Mouse (Mus musculus) heart, embryonic 15.5 days (tissue): ENCODE measurements around the gene Emx1. TPM values are rescaled to one million over a fixed set of nuclear protein-coding genes. Genes with fewer than 3 reads are reported as not detected.

Source experiments
- ATAC-seq: fragments of 200-750 bp; cut with Nextera tagmentation; replicated peaks from 2 replicates; pipeline ENCODE4 v1.8.0; 2017; ENCODE audit warnings: low read depth, moderate TSS enrichment; ENCODE audit not compliant: insufficient number of reproducible peaks, insufficient read depth, low FRiP score
- H3K27ac ChIP-seq: fragments of 300-500 bp; sonication (generic); 2 replicates; pipeline ENCODE4 v1.5.1; 2015; ENCODE audit warnings: mild to moderate bottlenecking, inconsistent platforms
- H3K27me3 ChIP-seq: fragments of 300-500 bp; sonication (generic); 2 replicates; pipeline ENCODE4 v1.6.1; 2015; ENCODE audit warnings: inconsistent platforms
- H3K36me3 ChIP-seq: fragments of 300-500 bp; sonication (generic); 2 replicates; pipeline ENCODE4 v1.6.1; 2015; ENCODE audit warnings: mild to moderate bottlenecking, inconsistent platforms
- H3K4me1 ChIP-seq: fragments of 300-500 bp; sonication (generic); replicated peaks from 2 replicates; pipeline ENCODE4 v1.6.1; 2015; ENCODE audit warnings: inconsistent platforms
- H3K4me2 ChIP-seq: fragments of 300-500 bp; sonication (generic); 2 replicates; pipeline ENCODE4 v1.6.1; 2015; ENCODE audit warnings: inconsistent platforms, mild to moderate bottlenecking, moderate library complexity
- H3K4me3 ChIP-seq: fragments of 300-500 bp; sonication (generic); 2 replicates; pipeline ENCODE4 v1.5.1; 2015; ENCODE audit warnings: mild to moderate bottlenecking, inconsistent platforms
- H3K9ac ChIP-seq: fragments of 300-500 bp; sonication (generic); 2 replicates; pipeline ENCODE4 v1.6.1; 2015; ENCODE audit warnings: mild to moderate bottlenecking, inconsistent platforms
- H3K9me3 ChIP-seq: fragments of 300-500 bp; sonication (generic); replicated peaks from 2 replicates; pipeline ENCODE4 v1.6.1; 2016; ENCODE audit warnings: inconsistent platforms
- WGBS: fragments of 180-500 bp; shearing (Covaris S2); methylation state at CpG from one replicate; pipeline ENCODE4 v1.1.7; 2015; ENCODE audit warnings: mixed read lengths; 5-methylcytosine and 5-hydroxymethylcytosine counted together
- polyA plus RNA-seq: library from polyadenylated mRNA; unstranded; fragments of >200 nt; fragmentation: Nextera tagmentation; extraction: Ambion mirVana; gene quantifications from 2 replicates; pipeline ENCODE4 v1.2.1, GENCODE M21; 2015

The Emx1 gene
- polyA plus RNA-seq, 1 experiment from 2014 or later = not detected

- 69% methylated on average over 4 of the region's 4 CpGs for WGBS
- no peak overlapping the region for H3K4me3 ChIP-seq
- no peak overlapping the region for H3K9ac ChIP-seq
- H3K4me2 ChIP-seq = no peak overlapping the region
- H3K36me3 ChIP-seq = no peaks in the 10 kb centered on the region
- H3K4me1 ChIP-seq = no peaks in the 10 kb centered on the region; the same call in 1 of the 2 replicates
- H3K27me3 ChIP-seq = no peaks in the 10 kb centered on the region
- H3K27ac ChIP-seq = no peak overlapping the region
- ATAC-seq = no peak
- no peaks in the 10 kb centered on the region for H3K9me3 ChIP-seq
These were observed 44.8 kb downstream of the Emx1 start for GRCm38 (mm10) chr6:85232045-85232444.

DNA sequence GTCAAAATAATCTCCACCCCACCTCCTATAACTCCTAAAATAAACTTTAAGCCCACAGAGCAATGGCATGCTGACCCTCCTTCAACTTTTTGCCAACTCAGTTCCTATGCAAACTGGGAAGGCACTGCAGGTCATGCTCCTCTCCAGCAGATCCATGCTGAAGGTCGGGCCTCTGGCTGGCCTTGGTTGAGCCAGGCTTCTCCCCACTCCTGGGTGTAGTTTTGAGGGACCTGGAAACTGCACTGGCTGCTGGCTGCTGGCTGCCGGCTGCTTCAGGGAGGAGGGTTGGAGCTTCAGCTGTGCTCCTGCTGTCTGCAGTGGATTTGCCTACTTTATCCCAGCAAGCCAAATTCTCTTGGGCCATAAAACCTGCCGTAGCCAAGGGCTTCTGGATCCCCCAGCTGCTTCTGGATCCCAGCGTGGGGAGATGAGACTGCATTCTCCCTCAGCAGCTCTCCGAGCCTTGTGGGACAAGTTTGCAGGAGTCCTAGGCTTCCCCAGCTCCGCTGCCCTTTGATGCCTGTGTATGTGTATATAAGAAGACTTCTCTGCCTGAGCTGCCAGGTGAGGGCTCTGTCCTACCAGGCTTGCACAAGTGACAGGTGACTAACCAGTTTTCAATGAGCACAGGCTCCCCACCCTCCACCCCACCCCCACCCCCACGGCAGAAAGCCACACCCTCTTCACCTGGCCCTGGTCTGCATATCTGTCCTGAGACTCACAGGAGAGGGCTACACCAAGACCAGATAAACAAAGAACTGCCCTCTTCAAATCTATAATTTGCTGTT lies 45.8 kb downstream of the Emx1 start:
- Histone ChIP-seq H3K4me1 (no peaks in the 10 kb centered on the region; the same call in 1 of the 2 replicates), H3K36me3 (no peaks in the 10 kb centered on the region), H3K27me3 (no peaks in the 10 kb centered on the region), H3K9me3 (no peaks in the 10 kb centered on the region), H3K4me3 (no peak overlapping the region), H3K27ac (no peak overlapping the region), H3K9ac (no peak overlapping the region), H3K4me2 (no peak overlapping the region)
- 50% methylated on average over 7 of the region's 7 CpGs for WGBS
- no peak for ATAC-seq

DNA sequence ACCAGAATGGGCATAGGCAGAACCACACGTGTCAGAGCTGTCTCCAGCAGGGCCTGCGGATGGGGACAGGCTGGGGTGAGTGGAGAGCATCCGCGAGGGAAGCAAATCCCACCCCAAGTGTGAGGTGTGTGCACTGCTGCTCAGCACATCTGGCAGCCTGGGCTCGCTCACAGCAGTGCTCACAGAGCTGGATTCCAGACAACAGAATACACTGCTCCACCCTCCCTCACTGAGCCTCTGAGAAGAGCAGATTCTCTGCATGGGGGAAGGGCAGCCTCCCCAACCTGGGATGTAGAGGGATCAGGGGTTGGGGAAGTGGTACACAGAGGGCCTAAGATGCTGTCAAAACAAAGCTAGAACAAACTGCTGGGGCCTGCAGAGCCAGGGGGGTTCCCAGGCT lies 47.6 kb downstream of the Emx1 start:
- ATAC-seq = no peak
- Histone ChIP-seq H3K27me3 (no peaks in the 10 kb centered on the region), H3K4me1 (no peaks in the 10 kb centered on the region; the same call in none of the 2 replicates), H3K27ac (no peak overlapping the region), H3K4me3 (no peak overlapping the region), H3K9me3 (no peaks in the 10 kb centered on the region), H3K9ac (no peak overlapping the region), H3K4me2 (no peak overlapping the region), H3K36me3 (no peaks in the 10 kb centered on the region)
- 58% methylated on average over 5 of the region's 5 CpGs for WGBS

- H3K9ac ChIP-seq = no peak overlapping the region
- no peaks in the 10 kb centered on the region for H3K9me3 ChIP-seq
- ATAC-seq = no peak
- H3K36me3 ChIP-seq = no peaks in the 10 kb centered on the region
- no peak overlapping the region for H3K27ac ChIP-seq
- no peak overlapping the region for H3K4me2 ChIP-seq
- 42% methylated on average over 5 of the region's 5 CpGs for WGBS
- no peak overlapping the region for H3K4me3 ChIP-seq
- no peaks in the 10 kb centered on the region; the same call in none of the 2 replicates for H3K4me1 ChIP-seq
- H3K27me3 ChIP-seq = no peaks in the 10 kb centered on the region
These were observed 49.8 kb downstream of the Emx1 start for GRCm38 (mm10) chr6:85237001-85237400.

GRCm38 (mm10) chr6:85237595-85238337 lies 50.5 kb downstream of the Emx1 start:
- Histone ChIP-seq H3K36me3 (no peaks in the 10 kb centered on the region), H3K9me3 (no peaks in the 10 kb centered on the region), H3K4me2 (no peak overlapping the region), H3K4me3 (no peak overlapping the region), H3K9ac (no peak overlapping the region), H3K4me1 (no peaks in the 10 kb centered on the region; the same call in 1 of the 2 replicates), H3K27ac (no peak overlapping the region), H3K27me3 (no peaks in the 10 kb centered on the region)
- no peak for ATAC-seq
- 53% methylated on average over 10 of the region's 10 CpGs for WGBS

DNA sequence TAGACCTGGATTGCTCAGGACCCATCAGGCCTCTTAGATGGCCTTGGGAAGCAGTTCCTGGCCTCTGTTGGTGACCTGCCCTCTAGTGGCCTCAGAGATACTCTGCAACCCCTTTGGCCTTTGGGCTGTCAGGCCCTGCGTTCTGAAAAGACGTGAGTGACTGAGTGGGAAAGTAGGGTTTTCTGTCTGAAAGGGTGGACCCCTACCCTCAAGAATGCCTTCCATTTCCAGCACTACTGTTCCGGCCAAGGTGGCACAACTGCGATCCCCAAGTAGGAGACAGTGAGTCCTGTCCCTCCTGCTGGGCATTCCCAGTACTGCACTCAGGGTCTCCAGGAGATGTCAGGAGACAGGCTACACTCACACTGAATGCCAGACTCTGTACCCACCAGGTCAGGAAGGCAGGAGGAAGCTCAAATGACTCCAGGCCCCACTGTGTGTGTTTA lies 51.8 kb downstream of the Emx1 start:
- no peak overlapping the region for H3K4me3 ChIP-seq

DNA sequence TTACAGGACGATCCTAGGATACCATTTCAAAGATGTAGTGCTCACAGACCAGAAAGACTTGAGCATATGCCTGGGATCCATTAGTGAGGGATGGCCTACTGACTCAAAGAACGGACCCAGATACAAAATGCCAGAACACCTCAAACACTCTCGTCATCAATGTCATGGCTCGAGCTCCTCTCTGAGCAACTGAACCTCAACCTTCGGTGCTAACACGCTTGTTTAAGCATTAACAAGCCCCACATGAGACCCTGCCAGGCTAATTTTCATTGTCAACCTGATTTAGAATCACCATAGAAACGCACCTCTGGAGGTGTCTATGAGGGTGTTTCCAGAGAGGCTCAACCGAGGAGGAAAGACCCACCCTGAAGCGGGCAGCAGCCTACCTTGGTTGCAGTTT lies 62.6 kb downstream of the Emx1 start:
- Histone ChIP-seq H3K27ac (no peak overlapping the region), H3K9me3 (no peaks in the 10 kb centered on the region), H3K4me2 (no peak overlapping the region), H3K27me3 (no peaks in the 10 kb centered on the region), H3K4me3 (no peak overlapping the region), H3K9ac (no peak overlapping the region), H3K36me3 (no peaks in the 10 kb centered on the region), H3K4me1 (peaks cover 19% of the 10 kb centered on the region)
- WGBS = 85% methylated on average over 9 of the region's 9 CpGs
- ATAC-seq = no peak

More for the DNA sequence above, 51.8 kb downstream of the Emx1 start:
- Histone ChIP-seq H3K4me2 (peak overlapping the region; percentile 53), H3K36me3 (no peaks in the 10 kb centered on the region), H3K27ac (no peak overlapping the region), H3K9ac (no peak overlapping the region), H3K27me3 (no peaks in the 10 kb centered on the region), H3K9me3 (no peaks in the 10 kb centered on the region), H3K4me1 (no peaks in the 10 kb centered on the region; the same call in 1 of the 2 replicates)
- WGBS = 11% methylated on average over 4 of the region's 4 CpGs
- ATAC-seq = no peak

DNA sequence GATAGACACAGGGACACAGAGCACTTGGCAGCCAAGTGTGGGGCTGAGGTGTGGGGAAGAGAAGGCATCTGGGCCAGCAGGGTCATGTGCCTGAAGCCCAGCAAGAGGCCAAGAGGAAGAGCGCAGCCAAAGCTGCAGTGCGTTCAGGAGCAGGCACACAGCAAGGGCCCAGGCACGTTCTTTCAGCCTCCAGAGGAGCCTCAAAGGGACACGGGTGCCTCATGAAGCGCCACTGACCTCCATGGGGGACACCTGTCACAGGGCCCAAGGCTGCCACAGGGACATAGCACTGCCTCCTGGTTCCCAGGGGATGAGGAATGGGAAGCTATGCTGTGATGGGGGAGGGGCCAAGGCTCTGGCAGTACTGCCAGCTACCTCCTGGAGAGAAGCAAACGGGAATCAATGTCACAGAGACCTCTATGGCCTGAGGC lies 63.6 kb downstream of the Emx1 start:
- H3K4me3 ChIP-seq = no peak overlapping the region
- no peak overlapping the region for H3K27ac ChIP-seq
- no peak overlapping the region for H3K4me2 ChIP-seq
- H3K9me3 ChIP-seq = no peaks in the 10 kb centered on the region
- H3K36me3 ChIP-seq = no peaks in the 10 kb centered on the region
- 39% methylated on average over 6 of the region's 6 CpGs for WGBS
- no peak overlapping the region for H3K9ac ChIP-seq
- H3K4me1 ChIP-seq = peaks cover 19% of the 10 kb centered on the region
- no peak for ATAC-seq
- H3K27me3 ChIP-seq = no peaks in the 10 kb centered on the region

DNA sequence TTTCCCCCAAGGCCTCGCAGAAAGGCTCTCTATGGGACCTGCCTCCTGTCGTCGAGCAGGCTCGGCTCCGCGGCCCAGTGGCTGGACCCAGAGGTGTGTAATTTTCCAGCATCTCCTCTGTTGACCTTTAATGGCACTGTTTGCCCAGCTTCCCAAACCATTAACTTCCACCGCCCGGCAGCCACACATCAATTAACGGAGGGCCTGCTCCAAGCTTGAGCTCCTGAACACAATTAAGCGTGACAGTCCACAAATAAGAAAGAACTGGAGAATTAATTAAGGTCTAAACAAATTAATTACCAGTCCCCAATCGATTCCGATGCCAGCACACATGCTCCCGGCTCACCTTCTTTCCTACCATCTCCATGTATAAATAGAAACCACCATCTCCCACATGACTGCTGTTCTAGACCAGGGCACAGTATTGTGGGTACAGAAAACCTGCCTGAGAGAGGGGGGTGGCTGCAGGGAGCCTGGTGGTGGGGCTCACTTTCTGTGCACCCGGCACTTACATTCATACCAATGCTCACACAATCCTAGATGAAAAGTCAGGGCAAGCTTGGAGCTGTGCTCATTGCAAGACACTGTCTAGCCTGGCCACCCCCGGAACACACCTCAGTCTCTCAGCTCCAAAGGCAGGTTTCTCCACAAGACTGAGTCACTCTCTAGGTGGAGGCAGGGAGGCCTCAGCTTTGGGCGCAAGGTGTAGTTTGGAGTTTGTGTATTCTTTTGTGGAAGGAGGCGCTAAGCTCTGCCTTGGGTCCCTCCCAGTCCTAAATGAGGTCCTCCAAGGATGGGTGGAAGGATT lies 65.2 kb downstream of the Emx1 start:
- Histone ChIP-seq H3K27me3 (no peaks in the 10 kb centered on the region), H3K27ac (no peak overlapping the region), H3K36me3 (no peaks in the 10 kb centered on the region), H3K9ac (no peak overlapping the region), H3K4me1 (peaks cover 19% of the 10 kb centered on the region), H3K4me3 (no peak overlapping the region), H3K4me2 (no peak overlapping the region), H3K9me3 (no peaks in the 10 kb centered on the region)
- 90% methylated on average over 17 of the region's 17 CpGs for WGBS
- ATAC-seq = no peak

- Histone ChIP-seq H3K27me3 (no peaks in the 10 kb centered on the region), H3K36me3 (no peaks in the 10 kb centered on the region), H3K9me3 (no peaks in the 10 kb centered on the region), H3K27ac (peak overlapping the region; percentile 53; the same call in 1 of the 2 replicates), H3K4me2 (no peak overlapping the region), H3K9ac (no peak overlapping the region), H3K4me1 (peaks cover 19% of the 10 kb centered on the region), H3K4me3 (no peak overlapping the region)
- no peak for ATAC-seq
- 72% methylated on average over 3 of the region's 3 CpGs for WGBS
These were observed 66.0 kb downstream of the Emx1 start for GRCm38 (mm10) chr6:85253275-85253674.
